Mouse (Mus musculus) lung, postnatal 0 days (tissue): ENCODE data around the gene Cyp4f15.

Experiments used
- CTCF ChIP-seq: IDR thresholded peaks from 2 replicates; pipeline ENCODE4 v1.5.1; 2016; ENCODE audit warnings: antibody characterized with exemption, mild to moderate bottlenecking
- EP300 ChIP-seq: IDR thresholded peaks from 2 replicates; pipeline ENCODE4 v1.6.1; 2016; ENCODE audit warnings: antibody characterized with exemption, mild to moderate bottlenecking, control low read depth

DNA sequence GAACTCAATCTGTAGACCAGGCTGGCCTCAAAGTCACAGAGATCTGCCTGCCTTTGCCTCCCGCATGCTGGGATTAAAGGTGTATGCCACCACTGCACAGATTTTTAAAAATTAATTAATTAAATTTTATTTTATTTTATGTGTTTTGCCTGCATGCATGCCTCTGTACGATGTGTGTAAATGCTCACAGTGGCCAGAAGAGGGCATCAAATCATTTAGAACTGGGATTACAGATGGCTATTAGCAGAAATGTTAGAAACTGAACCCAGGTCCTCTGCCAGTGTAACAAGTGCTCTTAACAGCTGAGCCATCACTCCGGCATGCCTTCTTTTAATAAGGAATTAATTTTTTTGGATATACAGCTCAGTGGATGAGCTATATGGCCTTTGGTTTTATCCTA is 43.6 kb downstream of the Cyp4f15 start:
- TF ChIP-seq CTCF (peak; percentile 47), EP300 (no peak)
